21 mouse cellular contexts compared by ENCODE assay signal in genomic region chr5:105484891-105485290, GRCm38 (mm10). TPM values are rescaled to one million over a fixed set of nuclear protein-coding genes. Genes with fewer than 3 reads are reported as not detected.
DNase-seq lines count a peak whose midpoint lies in the region; ATAC-seq and TF ChIP-seq lines count a peak whose summit lies in the region.
"Had no signal": no experiment of that assay in that cellular context is flagged by ENCODE, and none has a peak within 500 bp of the region (broad histone marks: within the 10 kb centered on the region; RNA-seq: fewer than 3 reads in every experiment).

No protein-coding gene starts in this region.

- ATAC-seq in megakaryocyte, adult 5-6 weeks (ENCODE audit: poor library complexity, severe bottlenecking): no peak
- ATAC-seq: CD4-positive, CD25-positive, alpha-beta regulatory T cell, adult 4 months; intestine, embryonic 15.5 days had no signal

- H3K4me3 ChIP-seq in cerebellum, adult 2 months (replicated peaks; ENCODE audit: insufficient read depth, low read depth, low read length): no peak overlapping the region
- H3K4me3 ChIP-seq in layer of hippocampus, adult 2 months: no peak overlapping the region
- peak overlapping the region; percentile 2 for H3K4me3 ChIP-seq in megakaryocyte, embryonic 14.5 days (replicated peaks)
- H3K4me3 ChIP-seq: embryonic facial prominence, embryonic 12.5 days; embryonic facial prominence, embryonic 15.5 days; gastrocnemius, adult 2 months; heart, embryonic 10.5 days; heart, embryonic 13.5 days; hindbrain, embryonic 15.5 days; intestine, embryonic 15.5 days had no signal

- no peaks in the 10 kb centered on the region for H3K27me3 ChIP-seq in cerebellum, adult 2 months (ENCODE audit: control insufficient read depth, insufficient read depth, low read length)
- H3K27me3 ChIP-seq in megakaryocyte, embryonic 14.5 days (replicated peaks): no peaks in the 10 kb centered on the region
- H3K27me3 ChIP-seq: embryonic facial prominence, embryonic 12.5 days; embryonic facial prominence, embryonic 15.5 days; heart, embryonic 13.5 days; hindbrain, embryonic 15.5 days; intestine, embryonic 15.5 days had no signal

- TF ChIP-seq POLR2A in cerebellum, adult 2 months (IDR thresholded peaks at IDR 0.05; ENCODE audit: borderline replicate concordance, insufficient read depth, low read length): no peak

- whole genome bisulfite sequencing in cerebellum, adult 2 months: 56% methylated on average over 14 of the region's 14 CpGs

- H3K36me3 ChIP-seq in megakaryocyte, embryonic 14.5 days (replicated peaks; ENCODE audit: low read length): peaks cover 100% of the 10 kb centered on the region

- TF ChIP-seq CTCF in cerebellum, adult 2 months (IDR thresholded peaks at IDR 0.05; ENCODE audit: borderline replicate concordance, insufficient read depth, low read depth, low read length): no peak
- TF ChIP-seq CTCF in layer of hippocampus, adult 2 months (conservative IDR thresholded peaks at IDR 0.05): no peak

- H3K27ac ChIP-seq in cerebellum, adult 2 months (ENCODE audit: insufficient read depth, low read length): no peak overlapping the region
- H3K27ac ChIP-seq in layer of hippocampus, adult 2 months: peak overlapping the region; percentile 64; the same call in 1 of the 2 replicates
- H3K27ac ChIP-seq: embryonic facial prominence, embryonic 12.5 days; embryonic facial prominence, embryonic 15.5 days; gastrocnemius, adult 2 months; heart, embryonic 10.5 days; heart, embryonic 13.5 days; hindbrain, embryonic 15.5 days; intestine, embryonic 15.5 days had no signal

- peak; percentile 26 to 31 for DNase-seq in cerebellum, postnatal 25 days
- DNase-seq in cerebellum, adult 2 months: no peak
- DNase-seq in layer of hippocampus, adult 2 months (ENCODE audit: low spot score in 2 of 2): no peak
- no peak for DNase-seq in layer of hippocampus, postnatal 36 days
- DNase-seq: adrenal gland, adult 2 months; adrenal gland, postnatal 14 days; cerebellum, adult 11 months; cerebellum, adult 9-11 months; gastrocnemius, adult 2 months; heart, adult 18-20 months; heart, postnatal 14 days; heart, postnatal 4 days had no signal

- peaks cover 8% of the 10 kb centered on the region for H3K9me3 ChIP-seq in megakaryocyte, embryonic 14.5 days
- H3K9me3 ChIP-seq: embryonic facial prominence, embryonic 12.5 days; embryonic facial prominence, embryonic 15.5 days; heart, embryonic 10.5 days; heart, embryonic 13.5 days; hindbrain, embryonic 15.5 days; intestine, embryonic 15.5 days had no signal

- H3K4me1 ChIP-seq in cerebellum, adult 2 months (ENCODE audit: control insufficient read depth, insufficient read depth, low read length): peaks cover 9% of the 10 kb centered on the region
- peaks cover 34% of the 10 kb centered on the region for H3K4me1 ChIP-seq in megakaryocyte, embryonic 14.5 days
- H3K4me1 ChIP-seq: embryonic facial prominence, embryonic 12.5 days; embryonic facial prominence, embryonic 15.5 days; heart, embryonic 10.5 days; heart, embryonic 13.5 days; intestine, embryonic 15.5 days had no signal

RNA-seq across cellular contexts. Expression of gene Lrrc8c, which starts 34.3 kb away (rescaled TPM):
- polyA plus RNA-seq in cerebellum, adult 2 months (2012; rRNA removed): 7.4 and 7.9 TPM in 2 replicates
- total RNA-seq in layer of hippocampus, adult 2 months (2021): 10 to 100 TPM; 29.8 to 30.7 TPM
- total RNA-seq in layer of hippocampus, postnatal 36 days (2021): 10 to 100 TPM; 28.9 to 32.6 TPM
- polyA plus RNA-seq in megakaryocyte, embryonic 14.5 days (2012; ENCODE audit: insufficient read depth, low replicate concordance): 30.7 and 117 TPM in 2 replicates
- total RNA-seq in megakaryocyte, adult 5-6 weeks (2015): 51.2 and 57.7 TPM in 2 replicates
- 9.7 and 12.2 TPM in 2 replicates for total RNA-seq in megakaryocyte, adult 5-6 weeks (2017)

Comparison
In these comparisons a context has a peak if more than half of its experiments do, and no peak if none do; other contexts are left out.
1. DNase-seq: peak in cerebellum, postnatal 25 days (2 of 2); none in cerebellum, adult 2 months (0 of 2), layer of hippocampus, adult 2 months (0 of 2) and layer of hippocampus, postnatal 36 days (0 of 2).